Mouse (Mus musculus) testis, postnatal 14 days (tissue): Measurements from ENCODE around the gene Zc3h18.

Experiments used
- DNase-seq: peaks from one replicate; pipeline ENCODE4 v3.0.0; 2021; ENCODE audit warnings: low spot score

Zc3h18 gene

DNA sequence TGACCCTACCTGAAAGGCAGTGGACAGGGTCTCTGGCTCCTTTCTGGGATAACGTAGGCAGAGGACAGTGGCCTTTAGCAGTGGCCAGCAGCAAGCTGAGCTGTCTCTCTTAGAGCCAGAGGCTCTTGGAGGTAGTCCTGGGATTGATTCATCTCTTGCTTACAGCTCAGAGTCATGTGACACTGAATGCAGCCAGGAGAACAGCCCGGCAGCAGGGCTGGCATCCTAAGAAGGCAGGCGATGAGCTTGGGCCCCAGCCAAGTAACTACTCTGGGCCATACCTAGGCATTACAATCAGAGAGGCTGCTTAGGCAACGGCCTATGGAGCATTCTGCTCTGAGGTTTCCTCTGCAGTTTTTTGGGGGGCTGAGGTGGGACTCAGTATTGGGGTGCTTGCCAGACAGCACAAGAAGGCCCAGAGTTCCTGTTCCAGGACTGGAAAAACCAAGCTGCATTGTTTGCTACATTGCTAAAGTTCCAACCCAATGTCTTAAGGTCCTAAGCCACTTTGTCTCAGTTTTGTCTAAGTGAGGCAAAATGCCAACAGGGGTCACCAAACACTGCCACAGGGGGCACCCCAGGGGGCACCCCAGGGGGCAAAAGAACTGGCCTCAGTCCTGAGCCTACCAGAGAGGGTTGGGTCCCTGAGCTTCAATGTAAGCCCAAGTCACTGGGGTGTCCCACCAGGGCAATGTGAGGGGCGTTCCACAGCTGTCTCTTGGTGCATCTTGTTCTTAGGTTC, 28.4 kb upstream of the Zc3h18 start:
- DNase-seq = no peak

DNA sequence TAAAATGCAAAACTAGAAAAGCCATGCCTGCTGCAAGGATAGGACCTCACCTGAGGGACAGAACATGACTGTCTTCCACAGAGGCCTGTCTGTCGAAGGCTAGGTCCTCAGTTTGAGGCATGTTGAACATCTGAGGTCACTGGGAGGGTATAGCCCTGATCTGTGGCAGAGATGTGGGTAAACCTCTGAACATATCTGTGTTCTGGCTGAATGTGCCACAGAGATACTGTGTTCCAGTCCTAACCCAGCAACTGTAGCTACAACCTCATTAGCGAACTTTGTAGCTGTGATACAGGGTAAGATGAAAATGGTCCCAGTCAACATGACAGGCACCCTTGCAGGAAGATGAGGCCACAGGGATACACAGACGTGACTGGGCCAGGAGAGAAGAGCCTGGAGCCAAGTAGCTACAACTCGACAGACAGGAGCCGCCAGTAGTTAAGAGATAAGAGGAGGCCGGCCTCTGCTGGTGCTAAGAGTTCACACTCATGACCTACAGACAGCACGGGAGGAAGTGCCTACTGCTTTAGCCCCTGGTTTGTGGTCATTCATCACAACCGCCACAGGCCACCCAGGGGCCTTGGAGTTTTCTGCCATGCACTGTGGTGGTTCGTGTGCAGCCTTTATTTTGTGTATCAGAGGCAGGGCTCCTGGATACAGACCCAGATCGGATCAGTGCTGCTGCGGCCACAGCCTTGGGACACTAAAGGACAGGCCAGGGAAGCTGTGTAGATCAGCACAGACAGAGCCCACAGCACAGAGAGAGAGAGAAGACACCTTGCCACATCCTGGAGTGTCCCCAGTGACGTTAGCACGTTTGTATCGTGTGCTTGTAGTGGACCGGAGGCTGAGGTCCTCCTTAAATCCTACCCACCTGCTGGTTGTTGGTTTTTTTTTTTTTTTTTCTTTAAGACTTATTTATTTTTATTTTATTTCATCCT, 26.8 kb upstream of the Zc3h18 start:
- DNase-seq = no peak

DNA sequence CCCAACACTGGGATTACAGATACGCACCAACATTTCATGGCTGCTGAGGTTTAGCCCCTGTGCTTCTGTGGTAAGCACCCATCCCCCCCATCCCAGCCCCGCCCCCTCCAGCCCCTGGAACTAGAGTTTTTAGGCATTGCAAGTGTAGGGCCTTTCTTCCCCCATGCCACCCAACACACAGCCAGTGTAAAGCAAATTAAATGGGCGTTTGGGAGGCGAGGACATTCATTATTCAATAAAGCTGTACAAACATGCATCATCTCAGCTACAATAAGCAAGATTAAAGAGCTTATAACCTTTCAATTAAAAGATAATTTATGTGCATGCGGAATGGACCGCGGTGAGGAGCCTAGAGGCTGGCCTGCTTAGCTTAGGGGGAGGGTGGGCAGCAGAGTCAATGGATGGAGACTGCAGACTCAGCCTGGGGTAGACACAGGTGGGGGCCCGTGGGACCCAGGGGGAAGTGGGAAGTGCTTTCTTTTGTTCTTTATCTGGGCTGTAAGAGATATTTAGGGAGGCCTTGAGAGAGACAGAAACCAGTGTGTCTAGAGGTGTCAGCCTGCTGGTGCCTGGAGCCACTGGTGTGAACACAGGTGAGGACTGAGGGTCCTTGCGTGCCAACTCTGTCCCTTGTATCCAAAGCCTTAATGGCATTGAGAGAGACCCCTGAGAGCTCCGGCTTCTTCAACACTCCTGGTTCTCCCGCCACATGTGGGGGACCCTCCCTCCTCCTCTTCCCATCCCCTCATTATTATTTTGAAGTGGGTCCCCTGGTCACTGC, 25.9 kb upstream of the Zc3h18 start:
- DNase-seq = no peak

DNA sequence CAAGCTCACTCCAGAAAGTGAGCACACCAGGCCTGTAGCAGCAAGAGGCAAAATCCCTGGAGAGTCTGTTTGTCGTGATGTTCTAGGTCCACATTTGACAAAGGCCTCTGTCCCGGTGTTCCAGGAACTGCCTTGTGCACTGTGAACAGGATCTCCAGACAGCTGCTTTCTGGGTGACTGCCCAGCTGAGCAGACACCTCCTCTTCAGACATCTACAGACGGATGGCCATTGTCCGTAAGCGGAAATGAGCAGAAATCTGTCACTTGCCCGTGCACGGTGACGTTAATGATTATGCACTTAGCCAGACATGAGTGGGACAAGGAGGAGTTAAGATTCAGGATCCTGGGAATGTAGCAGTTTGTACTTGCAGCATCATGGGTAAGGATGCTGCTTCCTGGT, 22.3 kb upstream of the Zc3h18 start:
- DNase-seq = no peak

DNA sequence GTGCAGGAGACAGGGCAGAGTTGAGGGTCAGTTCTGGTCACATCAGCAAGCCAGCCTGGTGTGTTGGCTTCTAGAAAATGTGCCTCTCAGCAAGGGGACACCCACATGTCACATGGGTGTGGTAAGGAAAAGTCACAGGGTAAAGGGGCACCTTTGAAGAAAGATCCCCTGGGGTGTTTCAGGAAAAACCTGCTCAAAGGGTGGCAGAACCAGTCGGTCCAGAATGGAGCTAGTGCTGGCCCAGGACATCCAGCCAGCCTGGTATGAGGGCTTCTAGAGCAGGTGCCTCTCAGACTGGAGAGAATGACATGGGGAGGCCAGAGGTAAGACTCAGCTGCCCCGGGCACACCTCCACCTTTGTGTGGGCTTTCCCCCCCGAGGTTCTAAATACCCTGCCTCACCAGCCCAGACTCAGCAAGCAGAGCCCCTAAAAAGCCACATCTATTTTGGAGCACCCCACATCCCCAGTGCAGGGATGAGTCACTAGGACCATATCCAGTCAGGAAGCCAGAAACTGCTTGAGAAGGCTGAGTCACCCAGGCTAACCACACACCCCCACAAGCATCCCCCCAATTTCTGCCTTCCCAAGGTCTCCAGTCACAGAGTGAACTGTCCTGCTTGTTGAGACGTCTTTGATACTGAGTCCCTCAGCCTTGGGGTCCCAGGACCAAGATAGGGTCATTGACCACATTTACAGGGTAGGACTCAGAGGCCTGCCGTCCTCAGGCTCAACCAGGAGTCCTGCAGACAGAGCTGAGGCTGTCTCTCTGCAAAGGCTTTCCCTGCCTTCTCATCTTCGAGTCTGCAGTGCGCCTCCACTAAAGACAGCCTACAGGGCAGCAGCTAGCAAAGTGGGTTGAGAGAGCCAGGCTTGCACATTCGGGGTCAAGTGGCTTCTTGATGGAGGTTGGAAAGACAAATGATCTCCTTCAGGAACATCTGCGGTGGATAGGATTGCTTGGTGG, 20.5 kb upstream of the Zc3h18 start:
- no peak for DNase-seq

DNA sequence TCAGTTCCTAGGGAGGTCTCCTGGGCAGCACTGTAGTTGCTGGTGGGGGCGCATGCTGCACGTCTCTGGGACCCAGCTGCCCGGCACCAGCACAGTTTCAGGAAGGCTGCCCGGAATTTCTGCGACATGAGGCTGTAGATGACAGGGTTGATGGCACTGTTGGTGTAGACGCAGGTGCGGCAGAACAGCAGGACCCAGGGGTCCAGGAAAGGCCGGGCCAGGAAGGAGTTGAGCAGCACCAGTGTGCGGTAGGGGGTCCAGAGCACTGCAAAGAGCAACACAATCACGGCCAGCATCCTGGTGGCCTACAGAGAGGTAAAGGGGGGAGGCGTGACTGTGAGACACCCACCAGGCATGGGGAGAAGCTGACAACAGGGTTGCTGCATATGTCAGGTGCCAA, 19.2 kb upstream of the Zc3h18 start:
- no peak for DNase-seq

DNA sequence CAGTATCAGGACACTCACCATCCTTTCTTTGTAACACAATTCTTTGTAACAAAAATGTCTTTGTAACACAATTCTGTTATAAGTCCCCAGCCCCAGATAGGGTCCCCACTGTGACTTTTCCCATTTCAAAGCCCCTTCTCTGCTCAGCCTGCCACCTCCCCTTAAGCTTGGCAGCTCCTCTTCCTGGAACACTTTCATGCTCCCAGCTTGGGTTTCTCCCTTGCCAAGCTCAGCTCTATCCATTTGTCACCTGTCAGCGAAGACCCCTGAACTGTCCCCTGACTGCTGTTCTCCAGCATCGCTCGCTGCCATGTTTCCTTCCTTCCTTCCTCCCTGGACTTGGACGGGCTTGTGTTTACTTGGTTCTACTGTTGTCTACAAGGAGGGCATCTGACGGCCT, 18.8 kb upstream of the Zc3h18 start:
- DNase-seq = no peak

DNA sequence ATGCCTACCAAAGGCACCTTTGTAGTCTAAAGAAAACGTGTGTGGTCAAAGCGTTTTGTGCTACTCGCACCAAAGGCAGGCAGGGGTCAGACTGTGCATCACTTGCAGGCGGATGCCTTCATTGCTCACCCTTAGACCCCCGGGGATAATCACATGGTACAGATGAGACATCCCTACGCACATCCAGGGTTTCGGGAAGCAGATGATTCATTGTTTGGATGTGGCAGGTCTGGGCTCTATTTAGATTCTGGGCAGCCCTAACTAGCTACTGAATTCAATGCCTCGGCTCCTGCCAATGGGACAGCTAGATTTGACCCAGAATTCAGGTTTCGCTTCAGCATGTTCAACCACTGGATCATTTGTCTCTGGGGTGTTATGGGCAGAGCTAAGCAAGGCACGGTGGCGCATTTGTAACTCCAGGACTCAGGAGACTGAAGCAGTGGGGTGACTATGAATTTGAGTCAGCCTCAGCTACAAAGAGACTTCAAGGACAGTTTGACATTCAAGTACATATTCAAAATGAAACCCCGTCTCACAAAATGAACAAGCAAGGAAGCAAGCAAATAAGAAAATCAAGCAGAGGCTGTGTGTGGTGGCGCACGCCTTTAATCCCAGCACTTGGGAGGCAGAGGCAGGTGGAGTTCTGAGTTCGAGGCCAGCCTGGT, 17.2 kb upstream of the Zc3h18 start:
- no peak for DNase-seq

DNA sequence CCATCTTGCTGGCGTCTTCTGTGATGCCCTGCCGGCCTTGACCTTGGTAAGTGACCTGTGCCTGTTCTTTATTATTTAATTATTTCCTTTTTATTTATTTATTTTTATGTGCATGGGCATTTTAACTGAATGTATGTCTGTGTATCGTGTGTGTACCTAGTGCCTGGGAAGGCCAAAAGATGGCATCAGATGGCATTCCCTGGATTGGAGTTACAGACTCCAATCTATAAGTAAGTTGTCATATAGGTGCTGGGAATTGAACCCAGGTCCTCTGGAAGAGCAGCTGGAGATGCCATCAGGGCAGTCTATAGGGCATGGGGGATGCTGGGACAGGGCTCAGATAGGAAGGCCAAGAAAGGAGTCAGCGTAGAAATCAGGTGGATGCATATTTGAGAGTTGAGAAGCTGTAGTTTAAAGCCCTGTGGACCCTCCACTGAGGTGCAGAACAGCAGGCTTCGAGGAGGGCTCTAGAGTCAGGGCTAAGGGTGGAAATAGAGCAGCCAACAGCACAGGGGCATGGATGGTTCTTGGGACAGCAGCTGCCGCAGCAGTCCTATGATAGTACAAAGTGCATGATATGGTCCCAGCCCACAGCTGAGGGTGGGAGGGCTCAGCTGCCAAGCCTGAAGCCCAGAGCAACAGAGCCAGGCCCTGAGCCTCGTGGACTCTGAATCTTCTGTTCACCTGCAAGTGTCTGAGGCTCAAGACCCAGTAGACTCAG, 15.6 kb upstream of the Zc3h18 start, which contains the start of gene Trhr2:
Gene Trhr2 (minus strand): TSS at position 51 of the 721 bp plus-strand sequence.
- DNase-seq = no peak

GRCm38 (mm10) chr8:122362271-122362670, 14.1 kb upstream of the Zc3h18 start:
- no peak for DNase-seq

DNA sequence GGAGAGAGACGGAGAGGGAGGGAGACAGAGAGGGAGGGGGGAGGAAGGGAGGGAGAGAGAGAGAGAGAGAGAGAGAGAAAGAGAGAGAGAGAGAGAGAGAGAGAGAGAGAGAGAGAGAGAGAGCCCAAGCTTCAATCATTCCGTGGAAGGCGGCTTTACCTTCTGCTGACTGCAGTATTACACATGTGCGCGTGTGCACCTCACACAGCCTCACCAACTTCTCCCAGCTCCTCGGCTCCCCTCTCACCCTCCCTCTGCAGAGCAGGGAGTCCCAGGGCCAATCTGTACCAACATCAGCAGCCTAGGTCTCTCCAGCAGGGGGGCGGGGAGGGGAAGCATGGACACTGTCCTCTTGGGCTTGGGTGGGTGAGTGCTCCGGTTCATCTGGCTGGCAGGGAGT, 13.4 kb upstream of the Zc3h18 start:
- no peak for DNase-seq

DNA sequence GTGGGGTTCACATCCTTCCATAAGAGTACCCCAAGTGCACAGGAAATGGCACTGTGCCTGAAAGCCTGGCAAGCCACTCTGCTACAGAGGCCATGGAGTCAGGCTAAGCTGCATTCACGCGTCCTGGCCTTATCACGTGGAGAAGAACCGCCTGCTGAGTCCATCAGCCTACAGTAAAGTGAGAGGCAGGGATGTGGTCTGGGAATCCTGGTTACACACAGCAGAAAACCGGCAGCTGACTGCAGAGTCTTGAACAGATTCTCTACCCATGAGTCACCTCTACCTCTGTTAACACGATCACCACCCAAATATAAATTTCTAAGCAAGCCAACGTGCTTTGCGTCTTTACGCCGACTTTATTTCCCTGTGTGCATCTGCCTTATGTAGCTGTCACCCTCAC, 7.9 kb upstream of the Zc3h18 start:
- DNase-seq = no peak

- peak; percentile 34 for DNase-seq
Measured at GRCm38 (mm10) chr8:122369665-122370064, 6.7 kb upstream of the Zc3h18 start.

- DNase-seq = no peak
Measured at GRCm38 (mm10) chr8:122371706-122372105, 4.7 kb upstream of the Zc3h18 start.

DNA sequence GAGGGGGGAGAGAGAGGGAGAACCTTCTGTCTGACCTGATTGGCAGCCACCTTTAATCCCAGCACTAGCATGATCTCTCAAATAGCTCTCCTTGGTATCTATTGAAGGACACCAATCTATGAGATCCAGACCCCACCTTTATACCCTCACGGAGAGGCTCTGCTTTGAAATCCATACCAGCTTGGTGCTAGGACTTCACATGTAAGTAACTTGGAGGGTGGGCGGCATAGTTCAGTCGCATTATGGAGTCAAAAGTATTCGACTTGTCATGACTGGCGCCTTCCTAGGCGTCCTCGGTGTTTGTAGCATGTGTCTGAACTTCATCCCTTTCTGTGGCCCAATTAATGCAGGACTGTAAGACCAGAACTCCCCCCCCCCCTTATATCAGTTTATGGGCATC, 1.1 kb upstream of the Zc3h18 start:
- DNase-seq = no peak

DNA sequence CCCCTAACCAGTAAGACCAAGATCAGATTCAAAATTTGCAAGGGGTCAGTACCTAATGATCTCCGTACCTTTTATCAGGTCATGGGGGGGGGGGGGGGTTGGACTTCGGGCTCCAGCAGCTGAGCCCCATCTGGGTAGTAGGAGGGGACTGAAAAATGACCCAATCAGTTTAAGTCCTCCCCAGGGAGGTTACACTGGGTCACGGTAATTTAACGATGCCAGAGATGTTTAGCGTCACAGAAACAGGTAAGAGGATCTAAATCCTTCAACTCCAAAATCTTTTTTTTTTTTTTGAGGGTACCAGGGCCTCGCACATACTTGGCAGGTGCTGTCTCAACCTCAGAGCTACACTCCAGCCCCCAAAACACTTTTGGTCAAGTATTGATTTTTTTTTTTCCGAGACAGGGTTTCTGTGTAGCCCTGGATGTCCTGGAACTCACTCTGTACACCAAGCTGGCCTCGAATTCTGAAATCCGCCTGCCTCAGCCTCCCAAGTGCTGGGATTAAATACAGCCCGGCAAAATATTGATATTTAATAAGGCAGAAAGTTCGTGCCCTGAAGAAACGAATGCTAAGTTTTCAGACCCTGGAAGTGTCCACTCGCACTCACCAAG, 551 bp upstream of the Zc3h18 start:
- DNase-seq = no peak

GRCm38 (mm10) chr8:122383039-122383438, 6.6 kb downstream of the Zc3h18 start:
- DNase-seq = no peak

DNA sequence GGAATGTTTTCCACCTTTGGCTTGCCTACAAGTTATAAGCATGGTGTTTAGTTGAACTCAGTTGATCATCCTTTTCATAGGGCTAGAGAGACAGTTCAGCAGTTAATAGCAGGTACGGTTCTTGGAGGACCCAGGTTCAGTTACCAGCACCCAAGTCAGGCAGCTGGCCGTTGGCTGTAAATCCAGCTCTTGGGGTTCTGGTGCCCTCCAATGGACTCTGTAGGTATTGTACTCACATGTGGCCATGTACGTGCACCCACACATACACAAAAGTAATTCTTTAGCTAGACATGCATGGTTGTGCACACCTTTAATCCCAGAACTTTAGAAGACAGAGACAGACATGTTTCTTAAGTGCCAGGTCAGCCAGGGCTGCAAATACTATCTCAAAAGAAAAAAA, 12.9 kb downstream of the Zc3h18 start:
- DNase-seq = no peak

DNA sequence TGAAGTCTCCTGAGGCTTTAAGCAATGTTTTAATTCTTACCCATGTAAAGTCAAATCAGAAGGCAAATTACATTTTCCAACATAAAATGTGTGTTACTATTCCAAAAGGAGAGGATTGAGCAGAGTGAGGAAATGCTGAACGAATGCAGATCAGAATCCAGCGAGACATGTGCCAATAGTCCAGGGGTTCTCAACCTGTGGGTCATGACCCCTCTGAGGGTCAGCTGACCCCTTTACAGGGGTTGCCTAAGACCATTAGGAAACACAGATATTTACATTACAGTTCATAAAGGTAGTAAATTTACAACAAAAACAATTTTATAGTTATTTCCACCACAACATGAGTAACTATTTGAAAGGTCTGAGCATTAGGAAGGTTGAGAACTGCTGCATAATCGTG, 14.3 kb downstream of the Zc3h18 start:
- no peak for DNase-seq

GRCm38 (mm10) chr8:122393717-122394116, 17.3 kb downstream of the Zc3h18 start:
- DNase-seq = no peak
